Mouse (Mus musculus): ENCODE data around the gene Cdh4.

- TF ChIP-seq CTCF (conservative IDR thresholded peaks at IDR 0.05; ENCODE audit: low read length), result no peak
- no peak for TF ChIP-seq NANOG (IDR thresholded peaks at IDR 0.05; ENCODE audit: borderline replicate concordance, low read length)
These were observed 279.6 kb downstream of the Cdh4 start for GRCm38 (mm10) chr2:179721534-179722516.

Measured in E14TG2a.4 (cell line).